Mouse (Mus musculus): ENCODE data around the gene Tagln2. TPM values are rescaled to one million over a fixed set of nuclear protein-coding genes. Genes with fewer than 3 reads are reported as not detected.

The Tagln2 gene
- polyA plus RNA-seq, 1 experiment from 2014 or later = 53.4 TPM

GRCm38 (mm10) chr1:172486236-172486635, 13.6 kb upstream of the Tagln2 start:
- peak overlapping the region; percentile 40 for H3K9ac ChIP-seq (replicated peaks; ENCODE audit: low read depth, low read length)
- no peaks in the 10 kb centered on the region for H3K27me3 ChIP-seq (replicated peaks; ENCODE audit: control insufficient read depth, insufficient read depth, low read length)
- WGBS = 8% methylated on average over 4 of the region's 4 CpGs
- peak overlapping the region; percentile 52 for H3K4me3 ChIP-seq (replicated peaks; ENCODE audit: low read length)
- peaks cover 64% of the 10 kb centered on the region for H3K4me1 ChIP-seq (replicated peaks; ENCODE audit: control insufficient read depth, insufficient read depth, low read length)
- ATAC-seq = no peak
- H3K36me3 ChIP-seq (ENCODE audit: control insufficient read depth, insufficient read depth) = no peaks in the 10 kb centered on the region
- no peaks in the 10 kb centered on the region for H3K9me3 ChIP-seq (ENCODE audit: control insufficient read depth, low read length)
- peak overlapping the region; percentile 89 for H3K4me2 ChIP-seq (ENCODE audit: low read length)
- H3K27ac ChIP-seq (ENCODE audit: low read length) = no peak overlapping the region; the same call in 1 of the 2 replicates

GRCm38 (mm10) chr1:172486651-172487050, 13.2 kb upstream of the Tagln2 start:
- Histone ChIP-seq H3K4me3 (replicated peaks; ENCODE audit: low read length) (peak overlapping the region; percentile 52), H3K4me2 (ENCODE audit: low read length) (peak overlapping the region; percentile 89), H3K9me3 (ENCODE audit: control insufficient read depth, low read length) (no peaks in the 10 kb centered on the region), H3K27ac (ENCODE audit: low read length) (no peak overlapping the region), H3K36me3 (ENCODE audit: control insufficient read depth, insufficient read depth) (no peaks in the 10 kb centered on the region), H3K4me1 (replicated peaks; ENCODE audit: control insufficient read depth, insufficient read depth, low read length) (peaks cover 61% of the 10 kb centered on the region), H3K27me3 (replicated peaks; ENCODE audit: control insufficient read depth, insufficient read depth, low read length) (no peaks in the 10 kb centered on the region), H3K9ac (replicated peaks; ENCODE audit: low read depth, low read length) (peak overlapping the region; percentile 40; the same call in 1 of the 2 replicates)
- 19% methylated on average over 5 of the region's 5 CpGs for WGBS
- ATAC-seq = no peak

- Histone ChIP-seq H3K9me3 (ENCODE audit: control insufficient read depth, low read length) (no peaks in the 10 kb centered on the region), H3K4me2 (ENCODE audit: low read length) (no peak overlapping the region), H3K4me3 (replicated peaks; ENCODE audit: low read length) (no peak overlapping the region), H3K4me1 (replicated peaks; ENCODE audit: control insufficient read depth, insufficient read depth, low read length) (peaks cover 58% of the 10 kb centered on the region), H3K36me3 (ENCODE audit: control insufficient read depth, insufficient read depth) (no peaks in the 10 kb centered on the region; the same call in 1 of the 2 replicates), H3K9ac (replicated peaks; ENCODE audit: low read depth, low read length) (no peak overlapping the region), H3K27ac (ENCODE audit: low read length) (no peak overlapping the region), H3K27me3 (replicated peaks; ENCODE audit: control insufficient read depth, insufficient read depth, low read length) (no peaks in the 10 kb centered on the region)
- no peak for ATAC-seq
- 79% methylated on average over 4 of the region's 4 CpGs for WGBS
Observed at GRCm38 (mm10) chr1:172487859-172488258, 12.0 kb upstream of the Tagln2 start.

- peaks cover 48% of the 10 kb centered on the region for H3K4me1 ChIP-seq (replicated peaks; ENCODE audit: control insufficient read depth, insufficient read depth, low read length)
- H3K36me3 ChIP-seq (ENCODE audit: control insufficient read depth, insufficient read depth) = peaks cover 5% of the 10 kb centered on the region; the same call in 1 of the 2 replicates
- no peak overlapping the region for H3K4me2 ChIP-seq (ENCODE audit: low read length)
- no peak overlapping the region for H3K9ac ChIP-seq (replicated peaks; ENCODE audit: low read depth, low read length)
- no peak overlapping the region for H3K4me3 ChIP-seq (replicated peaks; ENCODE audit: low read length)
- WGBS = 74% methylated on average over 7 of the region's 7 CpGs
- no peaks in the 10 kb centered on the region for H3K27me3 ChIP-seq (replicated peaks; ENCODE audit: control insufficient read depth, insufficient read depth, low read length)
- ATAC-seq = no peak
- H3K27ac ChIP-seq (ENCODE audit: low read length) = no peak overlapping the region
- no peaks in the 10 kb centered on the region for H3K9me3 ChIP-seq (ENCODE audit: control insufficient read depth, low read length)
Observed at GRCm38 (mm10) chr1:172488831-172489230, 11.0 kb upstream of the Tagln2 start.

- no peaks in the 10 kb centered on the region for H3K9me3 ChIP-seq (ENCODE audit: control insufficient read depth, low read length)
- H3K4me1 ChIP-seq (replicated peaks; ENCODE audit: control insufficient read depth, insufficient read depth, low read length) = peaks cover 39% of the 10 kb centered on the region
- no peak overlapping the region for H3K4me3 ChIP-seq (replicated peaks; ENCODE audit: low read length)
- peak overlapping the region; percentile 46; the same call in 1 of the 2 replicates for H3K4me2 ChIP-seq (ENCODE audit: low read length)
- H3K36me3 ChIP-seq (ENCODE audit: control insufficient read depth, insufficient read depth) = peaks cover 7% of the 10 kb centered on the region; the same call in 1 of the 2 replicates
- H3K27me3 ChIP-seq (replicated peaks; ENCODE audit: control insufficient read depth, insufficient read depth, low read length) = no peaks in the 10 kb centered on the region
- no peak overlapping the region for H3K9ac ChIP-seq (replicated peaks; ENCODE audit: low read depth, low read length)
- 58% methylated on average over 12 of the region's 12 CpGs for WGBS
- ATAC-seq = peak; percentile 24
- H3K27ac ChIP-seq (ENCODE audit: low read length) = no peak overlapping the region
Observed at GRCm38 (mm10) chr1:172489585-172490250, 10.1 kb upstream of the Tagln2 start.

- Histone ChIP-seq H3K4me3 (replicated peaks; ENCODE audit: low read length) (peak overlapping the region; percentile 22; the same call in 1 of the 2 replicates), H3K27me3 (replicated peaks; ENCODE audit: control insufficient read depth, insufficient read depth, low read length) (no peaks in the 10 kb centered on the region), H3K4me1 (replicated peaks; ENCODE audit: control insufficient read depth, insufficient read depth, low read length) (peaks cover 33% of the 10 kb centered on the region), H3K9me3 (ENCODE audit: control insufficient read depth, low read length) (no peaks in the 10 kb centered on the region), H3K36me3 (ENCODE audit: control insufficient read depth, insufficient read depth) (peaks cover 10% of the 10 kb centered on the region; the same call in 1 of the 2 replicates), H3K4me2 (ENCODE audit: low read length) (peak overlapping the region; percentile 46), H3K27ac (ENCODE audit: low read length) (no peak overlapping the region), H3K9ac (replicated peaks; ENCODE audit: low read depth, low read length) (no peak overlapping the region; the same call in 1 of the 2 replicates)
- ATAC-seq = peak; percentile 29
- 7% methylated on average over 10 of the region's 10 CpGs for WGBS
Observed at GRCm38 (mm10) chr1:172490261-172490661, 9.6 kb upstream of the Tagln2 start.

GRCm38 (mm10) chr1:172492047-172492446, 7.8 kb upstream of the Tagln2 start:
- peaks cover 16% of the 10 kb centered on the region for H3K4me1 ChIP-seq (replicated peaks; ENCODE audit: control insufficient read depth, insufficient read depth, low read length)
- peaks cover 23% of the 10 kb centered on the region for H3K36me3 ChIP-seq (ENCODE audit: control insufficient read depth, insufficient read depth)
- H3K4me2 ChIP-seq (ENCODE audit: low read length) = no peak overlapping the region
- 92% methylated on average over 8 of the region's 8 CpGs for WGBS
- no peak for ATAC-seq
- no peak overlapping the region for H3K9ac ChIP-seq (replicated peaks; ENCODE audit: low read depth, low read length)
- no peaks in the 10 kb centered on the region for H3K27me3 ChIP-seq (replicated peaks; ENCODE audit: control insufficient read depth, insufficient read depth, low read length)
- H3K27ac ChIP-seq (ENCODE audit: low read length) = no peak overlapping the region
- H3K9me3 ChIP-seq (ENCODE audit: control insufficient read depth, low read length) = no peaks in the 10 kb centered on the region
- H3K4me3 ChIP-seq (replicated peaks; ENCODE audit: low read length) = no peak overlapping the region

- no peak for ATAC-seq
- Histone ChIP-seq H3K27ac (ENCODE audit: low read length) (no peak overlapping the region), H3K4me1 (replicated peaks; ENCODE audit: control insufficient read depth, insufficient read depth, low read length) (peaks cover 8% of the 10 kb centered on the region), H3K36me3 (ENCODE audit: control insufficient read depth, insufficient read depth) (peaks cover 31% of the 10 kb centered on the region), H3K4me3 (replicated peaks; ENCODE audit: low read length) (no peak overlapping the region), H3K27me3 (replicated peaks; ENCODE audit: control insufficient read depth, insufficient read depth, low read length) (no peaks in the 10 kb centered on the region), H3K4me2 (ENCODE audit: low read length) (no peak overlapping the region), H3K9me3 (ENCODE audit: control insufficient read depth, low read length) (no peaks in the 10 kb centered on the region), H3K9ac (replicated peaks; ENCODE audit: low read depth, low read length) (no peak overlapping the region)
- 82% methylated on average over 6 of the region's 6 CpGs for WGBS
Observed at GRCm38 (mm10) chr1:172493516-172493915, 6.3 kb upstream of the Tagln2 start.

- ATAC-seq = no peak
Observed at GRCm38 (mm10) chr1:172496030-172496429, 3.8 kb upstream of the Tagln2 start.

More at GRCm38 (mm10) chr1:172496030-172496429, 3.8 kb upstream of the Tagln2 start:
- H3K4me2 ChIP-seq (ENCODE audit: low read length) = no peak overlapping the region
- H3K4me3 ChIP-seq (replicated peaks; ENCODE audit: low read length) = no peak overlapping the region
- H3K9me3 ChIP-seq (ENCODE audit: control insufficient read depth, low read length) = no peaks in the 10 kb centered on the region
- 84% methylated on average over 17 of the region's 17 CpGs for whole genome bisulfite sequencing
- no peak overlapping the region for H3K9ac ChIP-seq (replicated peaks; ENCODE audit: low read depth, low read length)
- peaks cover 31% of the 10 kb centered on the region for H3K36me3 ChIP-seq (ENCODE audit: control insufficient read depth, insufficient read depth)
- peaks cover 11% of the 10 kb centered on the region for H3K4me1 ChIP-seq (replicated peaks; ENCODE audit: control insufficient read depth, insufficient read depth, low read length)
- peaks cover 11% of the 10 kb centered on the region for H3K27me3 ChIP-seq (replicated peaks; ENCODE audit: control insufficient read depth, insufficient read depth, low read length)
- no peak overlapping the region for H3K27ac ChIP-seq (ENCODE audit: low read length)

All from forebrain, embryonic 16.5 days (tissue).